Mouse (Mus musculus) cerebellum, adult 2 months (tissue): ENCODE measurements around the gene Hils1. TPM values are rescaled to one million over a fixed set of nuclear protein-coding genes. Genes with fewer than 3 reads are reported as not detected.

ENCODE experiments used
- DNase-seq, 2 experiments: peaks; one replicate each; pipeline ENCODE4 v3.0.0; 2021
- H3K27ac ChIP-seq: fragments of 200-500 bp; 2 replicates; pipeline ENCODE4 v1.5.1; 2012; ENCODE audit warnings: low read length, control low read depth, inconsistent platforms; ENCODE audit not compliant: insufficient read depth
- H3K27me3 ChIP-seq: fragments of 200-500 bp; 2 replicates; pipeline ENCODE4 v1.6.1; 2012; ENCODE audit warnings: inconsistent platforms, mild to moderate bottlenecking, low read length, moderate library complexity; ENCODE audit not compliant: control insufficient read depth, insufficient read depth
- H3K4me1 ChIP-seq: fragments of 200-500 bp; 2 replicates; pipeline ENCODE4 v1.6.1; 2011; ENCODE audit warnings: low read length; ENCODE audit not compliant: control insufficient read depth, insufficient read depth
- H3K4me3 ChIP-seq: fragments of 200-500 bp; replicated peaks from 2 replicates; pipeline ENCODE3; 2011; ENCODE audit warnings: mild to moderate bottlenecking, low read depth, low read length, control low read depth; ENCODE audit not compliant: insufficient read depth
- CTCF ChIP-seq: fragments of 200-500 bp; IDR thresholded peaks from 2 replicates; pipeline ENCODE4 v1.5.1; 2011; ENCODE audit warnings: low read depth, mild to moderate bottlenecking, control low read depth, low read length, moderate library complexity, borderline replicate concordance; ENCODE audit not compliant: insufficient read depth
- POLR2A ChIP-seq: fragments of 200-500 bp; IDR thresholded peaks from 2 replicates; pipeline ENCODE4 v1.6.1; 2011; ENCODE audit warnings: low read length, control low read depth, borderline replicate concordance; ENCODE audit not compliant: insufficient read depth
- WGBS: fragments of 180-500 bp; shearing (Covaris S2); methylation state at CpG from one replicate; pipeline ENCODE4 v1.1.7; 2018; 5-methylcytosine and 5-hydroxymethylcytosine counted together
- polyA plus RNA-seq: library from polyadenylated mRNA; depleted of rRNA; stranded (reverse); fragments of >200 nt; gene quantifications from 2 replicates; pipeline ENCODE4 v1.2.3, GENCODE M21; 2012; rRNA removed

The Hils1 gene
- polyA plus RNA-seq: not detected in 2 replicates

- TF ChIP-seq CTCF (no peak), POLR2A (no peak)
- peak in 1 of 2 experiments; percentile 4 for DNase-seq
- H3K27ac ChIP-seq: no peak within 1 kb of the TSS
- H3K27me3 ChIP-seq: no peaks in the 10 kb centered on the region
- H3K4me1 ChIP-seq: peaks cover 23% of the 10 kb centered on the region
- no peak within 1 kb of the TSS for H3K4me3 ChIP-seq
- 64% methylated on average over 4 of the region's 4 CpGs for WGBS
These were observed at the start of gene Hils1 for GRCm38 (mm10) chr11:94967419-94967818. Gene Hils1, plus strand, starts transcription at chr11:94967593.

GRCm38 (mm10) chr11:94917717-94918116 lies 49.7 kb upstream of the Hils1 start:
- H3K4me1 ChIP-seq: peaks cover 24% of the 10 kb centered on the region
- no peak for DNase-seq
- H3K27me3 ChIP-seq: no peaks in the 10 kb centered on the region
- no peak overlapping the region for H3K4me3 ChIP-seq
- no peak overlapping the region for H3K27ac ChIP-seq
- TF ChIP-seq CTCF: no peak
- no peak for TF ChIP-seq POLR2A
- 90% methylated on average over 6 of the region's 6 CpGs for WGBS

GRCm38 (mm10) chr11:94920996-94921401 lies 46.4 kb upstream of the Hils1 start:
- DNase-seq: no peak
- WGBS: 50% methylated on average over 6 of the region's 6 CpGs
- Histone ChIP-seq H3K27ac (no peak overlapping the region), H3K4me3 (no peak overlapping the region), H3K27me3 (no peaks in the 10 kb centered on the region), H3K4me1 (no peaks in the 10 kb centered on the region)
- TF ChIP-seq CTCF (no peak), POLR2A (no peak)

GRCm38 (mm10) chr11:94924977-94925376 lies 42.4 kb upstream of the Hils1 start:
- TF ChIP-seq POLR2A: no peak
- no peak for TF ChIP-seq CTCF
- H3K27me3 ChIP-seq: no peaks in the 10 kb centered on the region
- WGBS: 96% methylated on average over 4 of the region's 4 CpGs
- no peak overlapping the region for H3K27ac ChIP-seq
- no peak overlapping the region for H3K4me3 ChIP-seq
- DNase-seq: no peak
- peaks cover 10% of the 10 kb centered on the region for H3K4me1 ChIP-seq

GRCm38 (mm10) chr11:94926431-94926830 lies 41.0 kb upstream of the Hils1 start:
- TF ChIP-seq POLR2A (no peak), CTCF (no peak)
- 82% methylated on average over 11 of the region's 11 CpGs for WGBS
- no peak overlapping the region for H3K27ac ChIP-seq
- no peak overlapping the region for H3K4me3 ChIP-seq
- DNase-seq: no peak
- H3K27me3 ChIP-seq: no peaks in the 10 kb centered on the region
- peaks cover 10% of the 10 kb centered on the region for H3K4me1 ChIP-seq

GRCm38 (mm10) chr11:94927771-94928291 lies 39.6 kb upstream of the Hils1 start:
- H3K27ac ChIP-seq: no peak overlapping the region
- DNase-seq: no peak
- no peaks in the 10 kb centered on the region for H3K27me3 ChIP-seq
- peaks cover 10% of the 10 kb centered on the region for H3K4me1 ChIP-seq
- no peak for TF ChIP-seq POLR2A
- no peak for TF ChIP-seq CTCF
- H3K4me3 ChIP-seq: no peak overlapping the region
- WGBS: 26% methylated on average over 5 of the region's 5 CpGs

- whole genome bisulfite sequencing: 20% methylated on average over 13 of the region's 13 CpGs
- no peak overlapping the region for H3K27ac ChIP-seq
These were observed 38.6 kb upstream of the Hils1 start for GRCm38 (mm10) chr11:94928820-94929219.

GRCm38 (mm10) chr11:94929599-94929998 lies 37.8 kb upstream of the Hils1 start:
- WGBS: 76% methylated on average over 9 of the region's 9 CpGs
- H3K27ac ChIP-seq: no peak overlapping the region
- TF ChIP-seq POLR2A (no peak), CTCF (no peak)
- no peak for DNase-seq
- H3K27me3 ChIP-seq: no peaks in the 10 kb centered on the region
- H3K4me1 ChIP-seq: peaks cover 10% of the 10 kb centered on the region
- H3K4me3 ChIP-seq: no peak overlapping the region

More at GRCm38 (mm10) chr11:94928820-94929219, 38.6 kb upstream of the Hils1 start:
- DNase-seq: peak in 1 of 2 experiments; percentile 31
- TF ChIP-seq CTCF (no peak), POLR2A (no peak)
- Histone ChIP-seq H3K4me3 (no peak overlapping the region), H3K4me1 (peaks cover 10% of the 10 kb centered on the region), H3K27me3 (no peaks in the 10 kb centered on the region)

- WGBS: 91% methylated on average over 4 of the region's 4 CpGs
- no peak for TF ChIP-seq CTCF
- no peak for TF ChIP-seq POLR2A
- Histone ChIP-seq H3K27me3 (no peaks in the 10 kb centered on the region), H3K4me3 (no peak overlapping the region), H3K4me1 (peaks cover 10% of the 10 kb centered on the region), H3K27ac (no peak overlapping the region)
- DNase-seq: no peak
These were observed 37.2 kb upstream of the Hils1 start for GRCm38 (mm10) chr11:94930151-94930550.
